Mouse (Mus musculus) bone marrow, adult 2 months (tissue): Measurements from ENCODE around the gene Gng7.

ENCODE experiments used
- CTCF ChIP-seq: fragments of 200-500 bp; IDR thresholded peaks from 2 replicates; pipeline ENCODE4 v1.5.1; 2011; ENCODE audit warnings: low read length, control low read depth; ENCODE audit not compliant: control insufficient read depth, insufficient read depth
- POLR2A ChIP-seq: fragments of 200-500 bp; IDR thresholded peaks from 2 replicates; pipeline ENCODE4 v1.6.1; 2011; ENCODE audit warnings: low read depth, mild to moderate bottlenecking, control low read depth, low read length, borderline replicate concordance; ENCODE audit not compliant: control insufficient read depth

- TF ChIP-seq CTCF: no peak
- no peak for TF ChIP-seq POLR2A
These were observed 18.8 kb upstream of the Gng7 start for GRCm38 (mm10) chr10:81033586-81033985.
